Mouse (Mus musculus): ENCODE results near the gene Xlr4a. TPM values are rescaled to one million over a fixed set of nuclear protein-coding genes. Genes with fewer than 3 reads are reported as not detected.
A peak's percentile ranks its signal among the peaks of the same experiment; 100 is the strongest.

The Xlr4a gene
- polyA plus RNA-seq, 1 experiment, result not detected

DNA sequence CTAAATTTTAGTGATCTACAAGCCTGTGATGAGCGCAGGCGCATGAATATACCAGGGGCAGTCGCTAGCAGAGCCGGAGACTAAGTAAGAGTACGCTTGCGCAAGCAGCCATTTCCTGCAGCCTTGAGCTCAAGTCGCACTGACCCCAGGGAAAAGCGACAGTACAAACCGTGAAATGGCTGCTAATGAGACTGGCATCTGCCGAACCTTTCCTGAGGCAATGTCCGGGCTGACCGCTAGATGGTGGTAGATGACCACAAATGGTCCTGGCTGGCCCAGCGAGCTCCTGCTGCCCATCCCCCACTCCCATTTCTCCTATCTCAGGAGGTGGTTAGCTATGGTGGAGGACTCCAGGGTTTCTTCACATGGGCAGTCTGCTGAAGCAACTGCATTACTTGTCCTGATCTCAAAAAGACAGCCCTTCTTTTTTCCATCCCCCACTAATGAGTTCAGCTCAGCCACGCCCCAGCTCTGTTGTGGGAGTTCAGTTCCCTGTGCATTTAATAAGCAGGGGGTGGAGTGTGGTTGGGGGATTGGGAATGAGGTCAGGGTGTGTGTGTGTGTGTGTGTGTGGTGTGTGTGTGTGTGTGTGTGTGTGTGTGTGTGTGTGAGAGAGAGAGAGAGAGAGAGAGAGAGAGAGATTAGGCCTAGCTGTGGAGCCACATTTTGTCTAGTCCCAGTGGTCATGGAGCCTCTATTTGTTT lies 28.3 kb downstream of the Xlr4a start:
- Histone ChIP-seq H3K36me3 (replicated peaks; ENCODE audit: low read length) (no peaks in the 10 kb centered on the region), H3K4me3 (replicated peaks) (peak overlapping the region; percentile 56), H3K27me3 (replicated peaks) (peaks cover 3% of the 10 kb centered on the region), H3K9me3 (peaks cover 10% of the 10 kb centered on the region), H3K4me1 (peaks cover 5% of the 10 kb centered on the region; the same call in 1 of the 2 replicates)
- TF ChIP-seq GATA1 (IDR thresholded peaks at IDR 0.05; ENCODE audit: borderline replicate concordance, low read length) (no peak), FLI1 (IDR thresholded peaks at IDR 0.05; ENCODE audit: low read length) (no peak)

DNA sequence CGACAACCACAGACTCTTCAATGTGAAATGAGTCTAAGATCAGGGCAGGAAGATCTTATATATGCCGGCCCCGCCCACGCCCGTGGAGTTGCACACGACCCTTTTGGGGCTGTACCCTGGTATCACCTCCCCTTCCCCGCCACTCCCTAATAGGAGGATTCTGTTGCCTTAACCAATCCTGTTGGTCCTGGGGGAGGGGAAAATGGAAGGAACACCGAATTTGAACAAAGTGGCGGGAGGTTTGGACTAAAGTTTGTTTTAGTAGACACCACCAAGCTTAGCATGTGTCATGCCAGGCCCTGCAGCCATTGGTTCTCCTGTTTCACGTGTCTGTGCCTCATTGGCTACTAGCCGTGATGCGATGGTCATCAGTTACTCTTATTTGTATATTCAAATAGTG lies 42.6 kb downstream of the Xlr4a start:
- Histone ChIP-seq H3K36me3 (replicated peaks; ENCODE audit: low read length) (no peaks in the 10 kb centered on the region), H3K9me3 (peaks cover 5% of the 10 kb centered on the region), H3K27me3 (replicated peaks) (peaks cover 30% of the 10 kb centered on the region), H3K4me3 (replicated peaks) (no peak overlapping the region), H3K4me1 (no peaks in the 10 kb centered on the region)
- TF ChIP-seq GATA1 (IDR thresholded peaks at IDR 0.05; ENCODE audit: borderline replicate concordance, low read length) (no peak), FLI1 (IDR thresholded peaks at IDR 0.05; ENCODE audit: low read length) (no peak)

DNA sequence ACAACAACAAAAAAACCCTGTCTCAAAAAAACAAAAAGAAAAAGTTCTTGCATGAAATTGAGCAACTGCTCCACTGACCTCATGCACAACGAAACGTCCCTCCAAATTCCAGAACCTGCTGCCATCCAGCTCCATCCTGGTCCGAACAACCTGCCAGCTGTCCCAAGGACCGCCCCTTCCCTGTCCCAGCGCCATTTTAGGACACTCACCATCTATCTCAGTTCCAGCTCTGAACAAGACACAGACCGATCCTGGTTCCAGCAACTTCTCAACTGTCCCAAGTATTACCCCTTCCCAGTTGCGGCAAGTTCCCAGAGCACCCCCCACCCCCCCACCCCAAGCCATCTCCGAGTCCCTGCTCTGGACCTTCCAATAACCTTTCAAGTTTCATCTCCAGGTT lies 43.4 kb downstream of the Xlr4a start:
- Histone ChIP-seq H3K36me3 (replicated peaks; ENCODE audit: low read length) (no peaks in the 10 kb centered on the region), H3K4me3 (replicated peaks) (no peak overlapping the region), H3K4me1 (no peaks in the 10 kb centered on the region), H3K9me3 (peaks cover 5% of the 10 kb centered on the region), H3K27me3 (replicated peaks) (peaks cover 33% of the 10 kb centered on the region)
- TF ChIP-seq FLI1 (IDR thresholded peaks at IDR 0.05; ENCODE audit: low read length) (no peak), GATA1 (IDR thresholded peaks at IDR 0.05; ENCODE audit: borderline replicate concordance, low read length) (no peak)

GRCm38 (mm10) chrX:73037003-73037402 lies 45.3 kb downstream of the Xlr4a start, which contains the start of gene Pnma5:
Pnma5 (minus strand) TSS chrX:73037103.
- peaks cover 44% of the 10 kb centered on the region for H3K27me3 ChIP-seq (replicated peaks)
- no peaks in the 10 kb centered on the region for H3K36me3 ChIP-seq (replicated peaks; ENCODE audit: low read length)
- H3K9me3 ChIP-seq, result no peaks in the 10 kb centered on the region
- H3K4me1 ChIP-seq, result no peaks in the 10 kb centered on the region
- TF ChIP-seq FLI1 (IDR thresholded peaks at IDR 0.05; ENCODE audit: low read length) (no peak), GATA1 (IDR thresholded peaks at IDR 0.05; ENCODE audit: borderline replicate concordance, low read length) (no peak)
- H3K4me3 ChIP-seq (replicated peaks), result no peak within 1 kb of the TSS

Other genes starting within 250 kb of the Xlr4a start
- 6.5 TPM in 1 of 2 replicates, not detected in the other for gene Cetn2, start 164.1 kb downstream of the Xlr4a start, polyA plus RNA-seq (2012; ENCODE audit: insufficient read depth, low replicate concordance)
- 3.1 and 5.2 TPM in 2 replicates for gene Nsdhl, start 163.9 kb downstream of the Xlr4a start, polyA plus RNA-seq (2012; ENCODE audit: insufficient read depth, low replicate concordance)
- not detected in 2 replicates for gene Zfp185, start 95.1 kb downstream of the Xlr4a start, polyA plus RNA-seq (2012; ENCODE audit: insufficient read depth, low replicate concordance)
- not detected in 2 replicates for gene Pnma5, start 45.4 kb downstream of the Xlr4a start, polyA plus RNA-seq (2012; ENCODE audit: insufficient read depth, low replicate concordance)
- not detected in 2 replicates for gene Pnma3, start 17.7 kb downstream of the Xlr4a start, polyA plus RNA-seq (2012; ENCODE audit: insufficient read depth, low replicate concordance)
- not detected in 2 replicates for gene Xlr3a, start 14.6 kb upstream of the Xlr4a start, polyA plus RNA-seq (2012; ENCODE audit: insufficient read depth, low replicate concordance)
- gene Gm14685, start 34.6 kb upstream of the Xlr4a start, polyA plus RNA-seq (2012; ENCODE audit: insufficient read depth, low replicate concordance), result 0.03 TPM in 1 of 2 replicates, not detected in the other
- not detected in 2 replicates for gene Xlr5b, start 66.3 kb upstream of the Xlr4a start, polyA plus RNA-seq (2012; ENCODE audit: insufficient read depth, low replicate concordance)
- gene DXBay18, start 67.0 kb upstream of the Xlr4a start, polyA plus RNA-seq (2012; ENCODE audit: insufficient read depth, low replicate concordance), result not detected in 2 replicates
- gene Spin2d, start 94.5 kb upstream of the Xlr4a start, polyA plus RNA-seq (2012; ENCODE audit: insufficient read depth, low replicate concordance), result not detected in 2 replicates
- gene Xlr3b, start 109.7 kb upstream of the Xlr4a start, polyA plus RNA-seq (2012; ENCODE audit: insufficient read depth, low replicate concordance), result 0.17 TPM in 1 of 2 replicates, not detected in the other
- gene Xlr4b, start 131.9 kb upstream of the Xlr4a start, polyA plus RNA-seq (2012; ENCODE audit: insufficient read depth, low replicate concordance), result 0.91 TPM in 1 of 2 replicates, not detected in the other
- 18.9 and 42.4 TPM in 2 replicates for gene F8a, start 145.8 kb upstream of the Xlr4a start, polyA plus RNA-seq (2012; ENCODE audit: insufficient read depth, low replicate concordance)
- gene Xlr4c, start 160.7 kb upstream of the Xlr4a start, polyA plus RNA-seq (2012; ENCODE audit: insufficient read depth, low replicate concordance), result 2.7 TPM in 1 of 2 replicates, not detected in the other
- gene Xlr3c, start 182.9 kb upstream of the Xlr4a start, polyA plus RNA-seq (2012; ENCODE audit: insufficient read depth, low replicate concordance), result not detected in 2 replicates
- gene Xlr5a, start 210.5 kb upstream of the Xlr4a start, polyA plus RNA-seq (2012; ENCODE audit: insufficient read depth, low replicate concordance), result not detected in 2 replicates
- gene Xlr5c, start 210.5 kb upstream of the Xlr4a start, polyA plus RNA-seq (2012; ENCODE audit: insufficient read depth, low replicate concordance), result not detected in 2 replicates

Data from megakaryocyte, embryonic 14.5 days (primary cell).